Mouse (Mus musculus) retina, postnatal 7 days (tissue): Measurements from ENCODE around the gene Smarcad1.
"Not testable (repeated sequence)": the region's sequence is repeated elsewhere in the genome, so short reads cannot be mapped to it uniquely, and the experiment has no call there.

ENCODE experiments used
- DNase-seq: peaks from one replicate; pipeline ENCODE4 v3.0.0-alpha.2; 2012; ENCODE audit warnings: low read depth, low spot score

The Smarcad1 gene

DNA sequence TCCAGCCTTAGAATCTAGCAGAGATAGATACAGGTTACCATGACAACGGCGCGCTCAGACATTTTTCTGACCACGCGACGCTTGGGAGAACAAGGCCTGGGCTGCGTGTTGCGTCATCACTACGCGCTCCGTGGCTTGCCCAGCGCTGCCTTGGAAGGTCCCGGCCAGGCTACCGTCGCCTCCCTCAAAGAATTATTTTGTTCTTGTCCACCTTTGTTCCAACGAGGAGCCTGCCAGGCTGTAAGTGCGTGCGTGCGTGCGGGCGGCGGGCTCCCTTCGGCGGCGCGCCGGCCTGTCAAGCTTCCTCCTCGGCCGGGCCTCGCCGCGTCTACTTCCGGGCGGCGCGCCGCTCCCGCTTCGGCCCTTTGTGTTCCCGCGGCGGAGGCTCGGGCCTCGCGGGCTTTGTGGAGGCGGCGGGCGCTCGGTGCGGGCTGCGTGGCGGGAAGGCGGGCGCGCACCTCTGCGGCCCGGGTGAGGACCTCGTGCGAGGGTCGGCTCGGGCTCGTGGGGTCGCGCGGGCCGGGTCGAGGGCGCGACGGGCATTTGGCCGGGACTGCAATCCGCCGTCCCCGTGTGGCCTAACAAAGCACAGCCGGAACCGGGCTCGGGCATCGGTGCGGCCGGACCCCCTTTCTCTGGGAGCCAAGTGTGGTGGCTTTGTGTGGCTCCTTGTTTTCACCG lies at the start of gene Smarcad1:
TSS of gene Smarcad1 (plus strand) at position 93 of the 681 bp plus-strand sequence.
- DNase-seq = peak; percentile 86

DNA sequence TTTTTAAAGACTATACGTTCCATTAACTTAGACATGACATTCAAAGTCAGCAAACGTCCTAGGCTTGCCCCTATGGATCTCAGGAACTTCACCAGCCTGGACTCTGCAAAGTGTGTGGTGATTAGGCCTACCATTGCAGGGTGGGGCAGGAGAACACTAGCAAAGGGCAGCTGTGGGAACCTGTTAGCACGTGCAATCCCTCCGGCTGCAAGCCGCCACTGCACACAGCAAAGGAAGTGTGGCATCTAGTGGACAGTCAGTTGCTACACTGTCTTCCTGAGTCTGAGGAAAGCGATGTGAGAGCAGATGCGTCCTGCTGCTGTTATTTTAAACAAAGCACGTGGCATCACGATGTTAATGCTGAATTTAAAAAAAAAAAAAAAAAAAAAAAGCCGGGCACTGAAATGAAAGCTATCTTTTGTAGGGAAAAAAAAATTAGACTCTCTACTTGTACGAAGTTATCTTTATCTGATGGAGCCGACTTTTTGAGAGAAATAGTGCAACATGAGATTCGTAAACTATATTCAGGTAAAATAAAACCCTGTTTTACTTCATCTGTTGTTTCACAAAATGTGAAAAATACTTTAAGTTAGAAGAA lies 45.5 kb upstream of the Smarcad1 start:
- no peak for DNase-seq

DNA sequence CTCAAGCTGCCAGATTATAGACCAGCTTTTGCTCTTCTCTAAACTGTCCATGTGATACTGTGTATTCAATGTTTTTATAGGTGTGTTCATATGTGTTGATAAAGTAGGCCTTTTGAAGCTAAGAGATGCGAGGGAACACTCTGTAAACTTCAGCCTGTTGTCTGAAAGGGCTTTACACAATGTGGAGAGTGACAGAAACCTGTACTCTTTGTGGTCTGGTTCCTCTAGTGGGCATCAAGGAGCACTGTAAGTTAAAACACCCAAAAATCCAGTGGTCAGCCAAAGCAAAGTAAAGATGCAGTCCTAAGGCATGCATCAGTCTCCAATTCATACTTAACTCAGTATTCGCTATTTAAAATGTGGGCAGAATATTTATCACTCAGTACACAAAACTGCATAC lies 44.6 kb upstream of the Smarcad1 start:
- DNase-seq = no peak

DNA sequence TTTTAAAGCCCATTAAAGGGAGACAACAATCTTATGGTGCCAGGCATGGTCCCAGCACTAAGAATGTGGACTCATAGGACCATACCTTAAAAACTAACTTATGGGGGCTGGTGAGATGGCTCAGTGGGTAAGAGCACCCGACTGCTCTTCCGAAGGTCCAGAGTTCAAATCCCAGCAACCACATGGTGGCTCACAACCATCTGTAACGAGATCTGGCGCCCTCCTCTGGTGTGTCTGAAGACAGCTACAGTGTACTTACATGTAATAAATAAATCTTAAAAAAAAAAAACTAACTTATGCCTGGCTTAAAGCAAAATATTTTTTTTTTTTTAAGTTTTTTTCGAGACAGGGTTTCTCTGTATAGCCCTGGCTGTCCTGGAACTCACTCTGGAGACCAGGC lies 41.6 kb upstream of the Smarcad1 start:
- not testable (repeated sequence) for DNase-seq

DNA sequence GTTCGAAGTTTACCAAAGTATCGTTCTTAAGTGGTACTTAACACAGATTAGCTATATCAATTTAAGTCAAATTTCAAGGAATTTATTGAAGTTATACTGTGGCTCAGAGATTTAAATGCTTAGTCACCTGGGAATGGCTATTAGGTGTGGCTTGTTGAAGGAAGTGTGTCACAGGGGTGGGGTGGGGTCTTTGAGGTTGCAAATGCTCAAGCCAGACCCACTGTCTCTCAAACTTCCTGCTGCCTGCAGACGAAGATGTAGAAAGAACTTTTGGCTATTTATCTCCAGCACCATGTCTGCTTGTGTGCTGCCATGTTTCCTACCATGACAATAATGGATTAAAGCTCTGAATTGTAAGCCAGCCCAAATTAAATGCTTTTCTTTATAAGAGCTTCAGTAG lies 40.2 kb upstream of the Smarcad1 start:
- DNase-seq = no peak

DNA sequence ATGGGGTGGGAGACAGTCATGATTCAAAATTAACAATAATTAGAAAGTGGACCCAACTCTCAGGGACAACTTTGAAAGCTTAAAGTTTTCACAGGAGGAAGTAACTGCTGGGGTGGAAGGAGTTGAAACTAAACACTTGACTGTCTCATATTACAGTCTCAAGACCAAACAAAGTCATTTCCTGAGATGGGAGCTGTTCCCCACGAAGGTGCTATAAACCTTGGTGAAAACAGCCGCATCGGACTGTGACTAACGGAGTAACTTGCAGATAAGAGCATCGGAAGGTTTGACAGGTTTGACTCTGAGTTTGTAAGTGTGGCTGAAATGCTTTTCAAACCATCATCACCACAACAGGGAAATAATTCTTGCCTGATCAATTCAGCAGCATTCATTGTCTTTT lies 33.5 kb upstream of the Smarcad1 start:
- no peak for DNase-seq

DNA sequence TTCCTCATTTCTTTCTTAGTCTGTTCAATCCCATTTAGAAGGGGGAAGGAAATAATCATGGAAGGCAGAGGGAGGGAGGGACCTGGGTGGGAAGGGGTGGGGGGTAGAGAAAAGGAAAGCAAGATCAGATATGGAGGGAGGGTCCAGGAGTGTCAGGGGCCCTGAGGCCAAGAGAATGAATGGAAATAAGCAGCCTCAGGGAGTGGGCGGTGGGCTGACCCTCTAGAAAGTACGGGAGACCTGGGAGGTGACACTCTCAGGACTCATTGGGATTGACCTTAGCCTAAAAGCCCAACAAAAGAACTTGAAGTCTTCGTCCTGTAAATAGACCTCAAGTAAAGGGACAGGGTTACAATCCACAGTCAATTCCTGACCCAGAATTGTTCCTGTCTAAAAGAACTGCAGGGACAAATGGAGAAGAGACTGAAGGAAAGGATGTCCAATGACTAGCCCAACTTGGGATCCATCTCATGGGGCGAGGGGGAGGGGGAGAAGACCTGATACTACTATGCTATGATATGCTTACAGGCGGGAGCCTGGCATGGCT lies 30.9 kb upstream of the Smarcad1 start:
- no peak for DNase-seq

DNA sequence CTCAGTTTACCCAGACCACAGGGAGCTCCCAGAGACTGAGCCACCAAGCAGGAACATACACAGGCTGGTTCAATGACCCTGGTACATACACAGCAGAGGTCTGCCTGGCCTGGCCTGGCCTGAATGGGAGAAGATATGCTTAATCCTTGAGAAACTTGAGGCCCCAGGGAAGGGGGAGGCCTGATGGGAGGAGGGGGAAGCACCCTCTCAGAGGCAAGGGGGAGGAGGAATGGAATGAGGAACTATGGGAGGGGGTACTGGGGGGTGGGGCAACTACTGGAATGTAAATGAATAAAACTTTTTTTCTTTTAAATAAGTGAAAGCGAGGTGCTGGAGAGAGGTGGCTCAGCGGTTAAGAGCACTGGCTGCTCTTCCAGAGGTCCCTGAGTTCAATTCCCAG lies 30.2 kb upstream of the Smarcad1 start:
- DNase-seq = no peak

DNA sequence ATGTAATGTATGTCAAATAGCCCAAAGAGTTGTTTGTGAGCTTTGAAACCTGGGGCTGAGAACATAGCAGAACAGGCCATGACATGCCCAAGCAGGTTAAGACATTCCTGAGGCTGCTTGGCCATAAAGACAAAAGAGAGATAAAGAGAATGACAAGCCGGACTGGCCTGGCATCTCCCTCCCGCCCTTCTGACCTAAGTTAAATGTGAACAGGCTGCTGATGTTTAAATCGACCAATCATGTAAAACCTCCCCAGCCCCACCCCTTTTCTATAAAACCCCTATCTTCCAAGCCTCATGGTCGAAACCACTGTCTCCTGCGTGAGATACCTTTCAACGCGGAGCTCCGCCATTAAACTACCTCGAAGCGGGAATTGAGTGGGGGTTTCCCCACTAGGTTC lies 24.8 kb upstream of the Smarcad1 start:
- no peak for DNase-seq

DNA sequence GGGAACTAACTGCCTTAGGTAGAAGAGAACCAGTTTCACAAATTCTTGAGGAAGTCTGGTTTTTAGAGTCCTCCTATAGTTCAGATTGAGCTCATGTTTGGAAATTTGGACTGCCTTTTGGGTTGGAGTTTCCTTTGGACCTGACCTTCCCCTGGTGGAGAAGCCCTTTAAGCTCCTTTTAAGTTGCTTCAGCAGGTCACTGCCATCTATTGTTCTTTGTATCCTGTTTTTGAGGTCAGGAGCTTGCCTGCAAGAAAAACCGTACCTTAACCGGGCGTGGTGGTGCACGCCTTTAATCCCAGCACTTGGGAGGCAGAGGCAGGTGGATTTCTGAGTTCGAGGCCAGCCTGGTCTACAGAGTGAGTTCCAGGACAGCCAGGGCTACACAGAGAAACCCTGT lies 23.4 kb upstream of the Smarcad1 start:
- not testable (repeated sequence) for DNase-seq

DNA sequence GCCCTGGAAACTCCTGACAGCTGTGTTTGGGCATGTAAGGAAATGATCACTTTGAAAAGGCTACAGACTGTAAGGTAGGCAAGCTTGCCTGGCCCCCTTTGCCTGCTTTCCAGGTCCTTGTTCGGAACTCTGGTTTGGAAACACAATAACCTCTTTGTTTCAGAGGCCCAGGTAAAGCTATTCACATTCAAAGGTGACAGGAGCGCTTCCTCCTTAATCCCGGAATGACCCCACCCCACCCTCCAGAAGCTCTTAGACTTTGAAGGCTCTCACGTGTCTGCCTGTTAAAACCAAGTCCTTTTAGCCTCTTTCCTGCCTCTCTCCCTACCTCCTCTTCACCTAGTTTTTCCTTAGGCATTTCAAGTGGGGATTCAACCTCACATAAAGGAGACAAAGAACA lies 20.5 kb upstream of the Smarcad1 start:
- no peak for DNase-seq

DNA sequence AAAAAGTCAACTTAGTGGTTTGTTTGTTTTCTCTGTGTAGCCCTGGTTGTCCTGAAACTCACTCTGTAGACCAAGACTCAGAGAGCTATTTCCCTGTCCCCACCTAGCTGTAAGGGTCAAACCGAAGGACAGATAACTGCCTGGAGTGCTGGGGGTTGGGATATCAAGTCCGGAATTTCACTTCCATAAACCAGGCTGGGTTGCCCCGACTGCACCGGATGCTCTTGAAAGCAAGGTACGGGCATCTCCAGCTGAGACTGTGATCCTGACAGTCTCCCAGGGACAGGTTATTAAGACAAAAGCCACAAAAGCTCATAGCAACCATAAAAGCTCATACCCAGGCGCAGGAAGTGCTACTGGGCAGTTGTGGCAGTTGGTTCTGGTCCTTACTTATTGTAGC lies 19.3 kb upstream of the Smarcad1 start:
- DNase-seq = no peak

DNA sequence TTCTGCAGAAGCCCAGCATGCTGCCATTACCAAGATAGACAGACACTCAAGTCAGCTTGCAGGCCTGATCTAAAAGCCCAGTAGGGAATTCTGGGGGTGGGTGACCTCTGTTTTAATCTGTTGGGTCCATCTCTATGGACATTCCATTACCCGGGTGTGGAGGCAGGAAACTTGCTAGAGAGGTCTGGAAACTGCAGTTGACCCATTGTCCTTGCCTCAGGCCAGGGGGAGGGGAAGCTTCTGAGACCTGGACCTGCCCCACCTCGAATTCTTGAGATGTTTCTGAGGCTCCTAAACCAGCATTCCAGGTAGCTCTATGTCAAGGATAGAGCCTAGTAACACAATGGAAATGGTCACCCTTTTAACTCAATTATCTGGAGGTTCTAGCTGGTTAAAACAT lies 17.7 kb upstream of the Smarcad1 start:
- no peak for DNase-seq

DNA sequence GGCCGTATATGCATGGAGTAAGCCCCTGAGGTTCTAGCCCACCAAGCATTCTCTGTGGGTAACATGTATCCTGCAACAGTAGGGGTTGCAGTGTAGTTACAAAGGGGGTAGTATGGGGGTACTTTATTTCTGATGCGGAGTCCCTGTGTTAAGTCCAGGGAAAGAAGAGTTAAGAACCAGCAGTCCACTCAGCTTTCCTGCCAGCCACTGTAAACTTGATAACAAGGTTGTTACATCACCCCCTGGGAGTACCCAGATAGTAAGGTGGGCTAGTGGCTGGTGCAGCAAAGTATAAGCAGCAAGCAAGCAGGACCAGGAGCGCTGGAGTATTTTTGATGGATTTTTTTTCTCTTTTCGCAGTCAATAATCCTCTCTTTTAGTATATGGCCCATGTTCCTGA lies 17.3 kb upstream of the Smarcad1 start:
- no peak for DNase-seq

DNA sequence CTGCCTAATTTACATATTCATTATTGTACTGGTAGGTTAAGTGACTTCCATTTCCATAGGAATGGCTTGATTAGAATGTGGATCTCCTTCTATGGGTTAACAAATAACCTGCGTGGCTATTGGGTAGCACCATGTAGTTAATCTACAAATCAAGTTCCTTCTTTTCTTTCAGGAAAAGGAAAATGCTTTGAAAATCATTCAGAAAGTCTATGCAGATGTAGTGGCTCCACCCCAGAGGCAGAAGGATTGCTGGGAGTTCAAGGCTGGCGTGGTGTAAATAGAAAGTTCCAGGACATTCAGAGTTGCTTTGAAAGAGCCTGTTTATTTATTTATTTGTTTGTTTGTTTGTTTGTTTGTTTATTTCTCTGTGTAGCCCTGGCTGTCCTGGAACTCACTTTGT lies 7.7 kb upstream of the Smarcad1 start:
- DNase-seq = no peak

DNA sequence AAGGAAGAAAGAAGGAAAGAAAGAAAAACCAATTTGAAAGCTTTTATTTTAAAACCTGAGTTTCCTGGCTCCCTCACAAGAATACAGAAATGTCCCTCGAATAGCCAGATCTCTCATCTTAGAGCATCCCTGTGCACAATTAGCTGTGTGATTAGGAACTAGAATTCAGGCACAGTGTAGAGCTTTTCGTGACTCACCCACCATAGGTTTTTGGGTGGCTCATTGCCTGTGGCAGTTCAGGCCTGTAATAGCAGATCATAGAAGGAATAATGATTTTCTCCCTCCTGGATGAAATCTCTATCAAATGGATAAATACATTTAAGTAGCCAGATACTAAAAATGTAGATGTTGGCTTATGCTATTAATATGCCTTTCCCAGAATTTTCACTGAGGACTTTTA lies 6.9 kb upstream of the Smarcad1 start:
- DNase-seq = no peak

DNA sequence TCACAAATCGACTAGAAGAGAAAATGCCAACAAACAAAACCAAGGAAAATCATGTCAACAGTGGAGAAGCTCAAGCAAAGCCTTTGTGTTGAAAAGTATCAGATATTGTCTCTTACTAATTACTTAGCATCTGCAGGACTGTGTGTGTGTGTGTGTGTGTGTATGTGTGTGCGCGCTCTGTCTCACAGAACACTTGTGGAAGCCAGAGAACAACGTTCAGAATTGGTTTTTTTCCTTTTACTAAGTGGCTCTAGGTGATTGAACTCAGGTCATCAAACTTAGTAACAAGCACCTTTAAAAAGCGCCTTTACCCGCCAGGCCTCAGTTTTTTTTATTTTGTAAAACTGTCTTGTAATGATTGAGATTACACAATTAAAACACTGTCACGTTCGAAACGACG lies 451 bp upstream of the Smarcad1 start:
- no peak for DNase-seq

DNA sequence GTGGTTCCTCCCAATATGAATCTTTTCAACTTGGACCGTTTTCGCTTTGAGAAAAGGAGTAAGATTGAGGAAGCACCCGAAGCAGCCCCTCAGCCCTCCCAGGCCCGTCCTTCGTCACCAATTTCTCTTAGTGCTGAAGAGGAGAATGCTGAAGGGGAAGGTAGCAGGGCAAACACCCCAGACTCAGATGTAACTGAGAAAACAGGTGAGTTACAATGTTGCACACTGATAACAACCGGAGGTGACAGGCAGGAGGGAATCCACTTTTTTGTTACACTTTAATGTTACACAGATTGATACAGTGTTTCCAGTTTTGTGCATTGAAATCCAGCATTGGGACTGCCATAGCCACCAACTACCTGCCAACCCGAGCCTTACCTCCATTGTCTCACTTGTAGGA lies 858 bp downstream of the Smarcad1 start:
- no peak for DNase-seq

DNA sequence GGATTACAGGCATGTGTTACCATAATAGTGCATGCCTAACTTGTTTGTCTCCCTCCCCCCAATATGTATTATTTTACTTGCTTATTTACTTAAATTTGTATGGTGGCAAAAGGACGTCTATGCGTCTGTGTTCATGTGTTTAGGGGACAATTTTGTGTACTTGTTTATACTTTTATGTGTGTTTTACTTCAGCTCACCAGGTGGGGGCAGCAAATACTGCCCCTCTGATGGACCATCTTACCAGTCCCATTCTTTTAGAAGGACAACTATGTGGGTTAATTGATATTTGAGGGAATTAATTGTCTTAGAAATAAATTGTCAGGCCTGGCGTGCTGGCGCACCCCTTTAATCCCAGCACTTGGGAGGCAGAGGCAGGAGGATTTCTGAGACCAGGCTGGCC lies 6.7 kb downstream of the Smarcad1 start:
- DNase-seq = no peak

DNA sequence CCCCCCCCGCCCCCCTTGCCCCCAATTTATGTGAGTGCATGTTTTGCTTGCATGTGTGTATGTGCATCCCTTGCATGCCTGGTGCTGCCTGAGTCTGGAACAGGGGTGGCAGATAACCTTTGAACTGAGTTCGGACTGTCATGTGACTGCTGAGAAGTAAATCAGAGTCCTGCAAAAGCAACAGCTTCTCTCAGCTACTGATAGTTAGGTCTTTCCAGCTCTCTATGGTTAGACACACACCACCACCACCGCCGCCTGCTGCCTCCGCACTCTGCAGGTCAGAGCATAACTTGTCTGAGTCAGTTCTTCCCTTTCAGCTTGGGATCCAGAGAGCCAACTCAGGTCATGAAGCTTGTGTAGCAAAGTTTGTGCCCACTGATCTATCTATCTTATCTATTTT lies 14.2 kb downstream of the Smarcad1 start:
- DNase-seq = no peak

DNA sequence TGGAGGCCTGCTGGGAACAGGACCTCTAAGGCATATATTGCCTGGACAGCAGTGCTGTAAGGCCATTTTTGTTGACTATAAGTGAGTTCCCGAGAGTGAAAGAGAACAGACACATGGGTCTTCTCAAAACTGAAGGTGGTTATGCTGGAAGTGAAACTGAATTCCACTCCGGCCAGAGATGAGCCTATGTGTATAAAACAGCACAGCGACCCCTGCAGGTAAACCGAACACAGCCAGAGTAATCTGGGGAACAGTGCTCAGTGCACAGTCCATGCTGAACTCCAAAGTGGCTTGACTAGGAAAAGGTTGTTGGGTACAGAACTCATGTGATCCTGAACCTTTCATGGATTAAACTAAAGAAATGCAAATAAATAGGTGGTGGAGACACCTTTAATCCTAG lies 14.8 kb downstream of the Smarcad1 start:
- DNase-seq = not testable (repeated sequence)

DNA sequence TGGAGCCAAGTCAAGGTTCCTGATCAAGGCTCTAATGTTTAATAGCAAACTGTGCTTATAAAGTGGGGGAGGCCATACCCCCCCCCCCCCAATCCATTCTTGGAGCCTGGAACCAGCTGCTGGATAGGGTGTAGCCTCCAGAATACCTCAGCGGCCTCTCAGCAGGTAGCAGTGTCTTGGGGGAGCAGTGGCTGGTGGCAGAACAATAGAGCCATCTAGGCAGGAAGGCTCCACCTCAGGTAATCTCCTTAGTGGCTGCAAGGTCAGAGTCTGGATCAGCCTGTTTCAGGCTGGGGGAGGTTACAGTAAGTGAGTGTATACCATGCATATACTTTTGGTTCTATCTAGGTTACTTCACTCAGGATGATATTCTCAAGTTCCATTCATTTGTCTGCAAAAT lies 18.7 kb downstream of the Smarcad1 start:
- no peak for DNase-seq

DNA sequence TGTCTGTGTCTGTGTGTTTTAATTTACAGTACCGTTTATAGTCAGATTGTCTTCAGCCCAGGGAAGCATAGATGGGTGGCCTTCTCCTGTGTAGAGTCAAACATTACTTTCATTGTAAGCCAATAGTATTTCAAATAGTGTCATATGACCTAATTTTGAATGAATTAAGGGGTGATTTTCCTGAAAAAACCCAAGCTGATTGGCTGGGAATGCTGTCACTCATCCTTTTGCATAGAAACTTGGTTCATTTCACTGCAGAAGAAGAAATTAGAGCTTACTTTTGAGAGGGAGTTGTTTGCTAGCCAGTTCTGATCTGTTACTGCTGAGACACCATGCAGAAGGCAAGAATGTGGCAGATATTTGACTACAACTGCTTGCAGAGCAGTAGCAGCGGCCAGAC lies 32.8 kb downstream of the Smarcad1 start:
- no peak for DNase-seq

DNA sequence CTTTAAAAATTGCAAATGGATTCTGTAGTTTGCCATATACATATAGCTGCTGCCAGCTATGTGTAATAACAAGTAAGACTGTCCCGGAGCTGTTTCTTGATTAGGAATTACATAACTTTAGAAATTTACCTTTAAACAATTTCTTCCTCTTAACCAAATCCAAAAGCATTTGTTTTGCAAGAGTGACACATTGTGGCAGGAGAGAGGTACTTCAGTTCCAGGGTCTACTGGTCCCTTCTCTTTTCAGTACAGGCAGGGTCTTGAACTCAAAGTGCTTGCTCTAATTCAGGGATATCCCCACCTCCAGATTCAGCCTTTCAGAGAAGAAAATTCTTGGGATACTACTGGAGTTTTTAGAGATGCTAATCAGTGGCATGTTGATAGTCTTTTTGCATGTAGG lies 36.8 kb downstream of the Smarcad1 start:
- DNase-seq = peak; percentile 37
